Mouse (Mus musculus): ENCODE measurements at regions not wholly inside any gene's neighbourhood (a gene's known extent, or its start where the extent isn't known, plus 50 kb on each side); places are given as distances from the start of the nearest gene placed in this dataset.
"Not testable (repeated sequence)": the region's sequence is repeated elsewhere in the genome, so short reads cannot be mapped to it uniquely, and the experiment has no call there.

- H3K27me3 ChIP-seq (ENCODE audit: control insufficient read depth, insufficient read depth, low read length); H3K27ac ChIP-seq (ENCODE audit: insufficient read depth, low read length); H3K4me1 ChIP-seq (ENCODE audit: control insufficient read depth, insufficient read depth, insufficient read length); H3K4me3 ChIP-seq (ENCODE audit: extremely low read depth, insufficient read depth, insufficient read length); H3K36me3 ChIP-seq (ENCODE audit: control insufficient read depth, insufficient read depth, low read length); DNase-seq (ENCODE audit: low read depth in 1 of 2, low spot score in 2 of 2): not testable (repeated sequence)
- 75% methylated on average over 2 of the region's 2 CpGs for WGBS
These were observed 121.0 kb downstream of the Rab10 start for GRCm38 (mm10) chr12:3188734-3189275.

GRCm38 (mm10) chr12:3188137-3188536 lies 121.6 kb downstream of the Rab10 start:
- no peaks in the 10 kb centered on the region for H3K36me3 ChIP-seq (ENCODE audit: control insufficient read depth, insufficient read depth, low read length)
- no peak for DNase-seq (ENCODE audit: low read depth in 1 of 2, low spot score in 2 of 2)
- H3K27me3 ChIP-seq (ENCODE audit: control insufficient read depth, insufficient read depth, low read length), result no peaks in the 10 kb centered on the region
- no peaks in the 10 kb centered on the region for H3K4me1 ChIP-seq (ENCODE audit: control insufficient read depth, insufficient read depth, insufficient read length)
- TF ChIP-seq POLR2A (IDR thresholded peaks at IDR 0.05; ENCODE audit: low read depth, low read length) (no peak), CTCF (IDR thresholded peaks at IDR 0.05; ENCODE audit: extremely low read depth, insufficient read depth, insufficient read length, insufficient replicate concordance) (no peak)
- no peak overlapping the region for H3K27ac ChIP-seq (ENCODE audit: insufficient read depth, low read length)
- H3K4me3 ChIP-seq (ENCODE audit: extremely low read depth, insufficient read depth, insufficient read length), result no peak overlapping the region

GRCm38 (mm10) chr12:3173325-3173724 lies 136.4 kb downstream of the Rab10 start:
- no peaks in the 10 kb centered on the region for H3K4me1 ChIP-seq (ENCODE audit: control insufficient read depth, insufficient read depth, insufficient read length)
- no peak overlapping the region for H3K27ac ChIP-seq (ENCODE audit: insufficient read depth, low read length)
- H3K36me3 ChIP-seq (ENCODE audit: control insufficient read depth, insufficient read depth, low read length), result no peaks in the 10 kb centered on the region
- WGBS, result 56% methylated on average over 2 of the region's 2 CpGs
- H3K27me3 ChIP-seq (ENCODE audit: control insufficient read depth, insufficient read depth, low read length), result no peaks in the 10 kb centered on the region
- no peak overlapping the region for H3K4me3 ChIP-seq (ENCODE audit: extremely low read depth, insufficient read depth, insufficient read length)
- no peak for DNase-seq (ENCODE audit: low read depth in 1 of 2, low spot score in 2 of 2)
- TF ChIP-seq CTCF (IDR thresholded peaks at IDR 0.05; ENCODE audit: extremely low read depth, insufficient read depth, insufficient read length, insufficient replicate concordance), result no peak
- TF ChIP-seq POLR2A (IDR thresholded peaks at IDR 0.05; ENCODE audit: low read depth, low read length), result no peak

- not testable (repeated sequence) for H3K4me1 ChIP-seq (ENCODE audit: control insufficient read depth, insufficient read depth, insufficient read length); H3K36me3 ChIP-seq (ENCODE audit: control insufficient read depth, insufficient read depth, low read length); H3K4me3 ChIP-seq (ENCODE audit: extremely low read depth, insufficient read depth, insufficient read length); H3K27ac ChIP-seq (ENCODE audit: insufficient read depth, low read length); H3K27me3 ChIP-seq (ENCODE audit: control insufficient read depth, insufficient read depth, low read length); DNase-seq (ENCODE audit: low read depth in 1 of 2, low spot score in 2 of 2)
- WGBS, result 85% methylated on average over 8 of the region's 8 CpGs
These were observed 140.0 kb downstream of the Rab10 start for GRCm38 (mm10) chr12:3169705-3170287.

- H3K36me3 ChIP-seq (ENCODE audit: control insufficient read depth, insufficient read depth, low read length); H3K27ac ChIP-seq (ENCODE audit: insufficient read depth, low read length); DNase-seq (ENCODE audit: low read depth in 1 of 2, low spot score in 2 of 2); H3K4me1 ChIP-seq (ENCODE audit: control insufficient read depth, insufficient read depth, insufficient read length); H3K4me3 ChIP-seq (ENCODE audit: extremely low read depth, insufficient read depth, insufficient read length); H3K27me3 ChIP-seq (ENCODE audit: control insufficient read depth, insufficient read depth, low read length): not testable (repeated sequence)
- WGBS, result 85% methylated on average over 6 of the region's 6 CpGs
These were observed 148.1 kb downstream of the Rab10 start for GRCm38 (mm10) chr12:3161666-3162065.

GRCm38 (mm10) chr12:3158771-3159170 lies 151.0 kb downstream of the Rab10 start:
- H3K27ac ChIP-seq (ENCODE audit: insufficient read depth, low read length); H3K27me3 ChIP-seq (ENCODE audit: control insufficient read depth, insufficient read depth, low read length); H3K36me3 ChIP-seq (ENCODE audit: control insufficient read depth, insufficient read depth, low read length); H3K4me1 ChIP-seq (ENCODE audit: control insufficient read depth, insufficient read depth, insufficient read length); H3K4me3 ChIP-seq (ENCODE audit: extremely low read depth, insufficient read depth, insufficient read length); DNase-seq (ENCODE audit: low read depth in 1 of 2, low spot score in 2 of 2): not testable (repeated sequence)
- WGBS, result 67% methylated on average over 2 of the region's 2 CpGs

- not testable (repeated sequence) for H3K4me1 ChIP-seq (ENCODE audit: control insufficient read depth, insufficient read depth, insufficient read length); H3K4me3 ChIP-seq (ENCODE audit: extremely low read depth, insufficient read depth, insufficient read length); DNase-seq (ENCODE audit: low read depth in 1 of 2, low spot score in 2 of 2); H3K36me3 ChIP-seq (ENCODE audit: control insufficient read depth, insufficient read depth, low read length); H3K27ac ChIP-seq (ENCODE audit: insufficient read depth, low read length); H3K27me3 ChIP-seq (ENCODE audit: control insufficient read depth, insufficient read depth, low read length)
- WGBS, result 44% methylated on average over 7 of the region's 7 CpGs
These were observed 156.1 kb downstream of the Rab10 start for GRCm38 (mm10) chr12:3153705-3154104.

- not testable (repeated sequence) for H3K4me3 ChIP-seq (ENCODE audit: extremely low read depth, insufficient read depth, insufficient read length); DNase-seq (ENCODE audit: low read depth in 1 of 2, low spot score in 2 of 2); H3K27me3 ChIP-seq (ENCODE audit: control insufficient read depth, insufficient read depth, low read length); H3K4me1 ChIP-seq (ENCODE audit: control insufficient read depth, insufficient read depth, insufficient read length); H3K27ac ChIP-seq (ENCODE audit: insufficient read depth, low read length); H3K36me3 ChIP-seq (ENCODE audit: control insufficient read depth, insufficient read depth, low read length)
These were observed 177.2 kb downstream of the Rab10 start for GRCm38 (mm10) chr12:3132553-3132952.

- H3K27me3 ChIP-seq (ENCODE audit: control insufficient read depth, insufficient read depth, low read length); H3K27ac ChIP-seq (ENCODE audit: insufficient read depth, low read length); DNase-seq (ENCODE audit: low read depth in 1 of 2, low spot score in 2 of 2); H3K4me3 ChIP-seq (ENCODE audit: extremely low read depth, insufficient read depth, insufficient read length); H3K36me3 ChIP-seq (ENCODE audit: control insufficient read depth, insufficient read depth, low read length); H3K4me1 ChIP-seq (ENCODE audit: control insufficient read depth, insufficient read depth, insufficient read length): not testable (repeated sequence)
- WGBS, result 82% methylated on average over 6 of the region's 6 CpGs
These were observed 178.5 kb downstream of the Rab10 start for GRCm38 (mm10) chr12:3131149-3131751.

- H3K4me1 ChIP-seq (ENCODE audit: control insufficient read depth, insufficient read depth, insufficient read length); H3K4me3 ChIP-seq (ENCODE audit: extremely low read depth, insufficient read depth, insufficient read length); H3K27me3 ChIP-seq (ENCODE audit: control insufficient read depth, insufficient read depth, low read length); DNase-seq (ENCODE audit: low read depth in 1 of 2, low spot score in 2 of 2); H3K27ac ChIP-seq (ENCODE audit: insufficient read depth, low read length); H3K36me3 ChIP-seq (ENCODE audit: control insufficient read depth, insufficient read depth, low read length): not testable (repeated sequence)
- 81% methylated on average over 1 of the region's 1 CpGs for WGBS
These were observed 182.4 kb downstream of the Rab10 start for GRCm38 (mm10) chr12:3127336-3127735.

All from spleen, adult 2 months (tissue).